Mouse (Mus musculus): Measurements from ENCODE around the gene Aim2.

The Aim2 gene

GRCm38 (mm10) chr1:173324961-173325360 lies 25.7 kb upstream of the Aim2 start:
- H3K4me3 ChIP-seq (replicated peaks; ENCODE audit: low read length): no peak overlapping the region
- H3K4me1 ChIP-seq (replicated peaks; ENCODE audit: low read depth, low read length): peaks cover 12% of the 10 kb centered on the region
- no peak for TF ChIP-seq POU5F1 (IDR thresholded peaks at IDR 0.05; ENCODE audit: borderline replicate concordance, low read length)
- TF ChIP-seq CTCF (conservative IDR thresholded peaks at IDR 0.05; ENCODE audit: low read length): no peak
- TF ChIP-seq NANOG (IDR thresholded peaks at IDR 0.05; ENCODE audit: borderline replicate concordance, low read length): no peak
- H3K27me3 ChIP-seq (ENCODE audit: insufficient read depth, low read length): peaks cover 26% of the 10 kb centered on the region
- no peaks in the 10 kb centered on the region for H3K9me3 ChIP-seq (ENCODE audit: low read length)
- no peaks in the 10 kb centered on the region for H3K36me3 ChIP-seq (ENCODE audit: insufficient read depth, low read length)

- no peaks in the 10 kb centered on the region for H3K9me3 ChIP-seq (ENCODE audit: low read length)
- H3K4me3 ChIP-seq (replicated peaks; ENCODE audit: low read length): no peak overlapping the region
- peaks cover 29% of the 10 kb centered on the region for H3K27me3 ChIP-seq (ENCODE audit: insufficient read depth, low read length)
- H3K4me1 ChIP-seq (replicated peaks; ENCODE audit: low read depth, low read length): peaks cover 12% of the 10 kb centered on the region
- TF ChIP-seq POU5F1 (IDR thresholded peaks at IDR 0.05; ENCODE audit: borderline replicate concordance, low read length) (no peak), NANOG (IDR thresholded peaks at IDR 0.05; ENCODE audit: borderline replicate concordance, low read length) (no peak), CTCF (conservative IDR thresholded peaks at IDR 0.05; ENCODE audit: low read length) (no peak)
- H3K36me3 ChIP-seq (ENCODE audit: insufficient read depth, low read length): no peaks in the 10 kb centered on the region
Measured at GRCm38 (mm10) chr1:173325395-173325794, 25.3 kb upstream of the Aim2 start.

- H3K4me1 ChIP-seq (replicated peaks; ENCODE audit: low read depth, low read length): peaks cover 8% of the 10 kb centered on the region
- TF ChIP-seq CTCF (conservative IDR thresholded peaks at IDR 0.05; ENCODE audit: low read length) (no peak), POU5F1 (IDR thresholded peaks at IDR 0.05; ENCODE audit: borderline replicate concordance, low read length) (no peak)
- no peak overlapping the region for H3K4me3 ChIP-seq (replicated peaks; ENCODE audit: low read length)
- H3K9me3 ChIP-seq (ENCODE audit: low read length): no peaks in the 10 kb centered on the region
- H3K36me3 ChIP-seq (ENCODE audit: insufficient read depth, low read length): no peaks in the 10 kb centered on the region
- H3K27me3 ChIP-seq (ENCODE audit: insufficient read depth, low read length): peaks cover 30% of the 10 kb centered on the region
Measured at GRCm38 (mm10) chr1:173326552-173326951, 24.1 kb upstream of the Aim2 start.

- Histone ChIP-seq H3K4me3 (replicated peaks; ENCODE audit: low read length) (no peak overlapping the region), H3K4me1 (replicated peaks; ENCODE audit: low read depth, low read length) (no peaks in the 10 kb centered on the region), H3K9me3 (ENCODE audit: low read length) (no peaks in the 10 kb centered on the region), H3K27me3 (ENCODE audit: insufficient read depth, low read length) (peaks cover 35% of the 10 kb centered on the region), H3K36me3 (ENCODE audit: insufficient read depth, low read length) (no peaks in the 10 kb centered on the region)
- no peak for TF ChIP-seq CTCF (conservative IDR thresholded peaks at IDR 0.05; ENCODE audit: low read length)
- no peak for TF ChIP-seq NANOG (IDR thresholded peaks at IDR 0.05; ENCODE audit: borderline replicate concordance, low read length)
- TF ChIP-seq POU5F1 (IDR thresholded peaks at IDR 0.05; ENCODE audit: borderline replicate concordance, low read length): no peak
Measured at GRCm38 (mm10) chr1:173328446-173328845, 22.2 kb upstream of the Aim2 start.

- Histone ChIP-seq H3K4me1 (replicated peaks; ENCODE audit: low read depth, low read length) (no peaks in the 10 kb centered on the region), H3K27me3 (ENCODE audit: insufficient read depth, low read length) (peaks cover 35% of the 10 kb centered on the region), H3K36me3 (ENCODE audit: insufficient read depth, low read length) (no peaks in the 10 kb centered on the region), H3K9me3 (ENCODE audit: low read length) (no peaks in the 10 kb centered on the region), H3K4me3 (replicated peaks; ENCODE audit: low read length) (no peak overlapping the region)
- no peak for TF ChIP-seq NANOG (IDR thresholded peaks at IDR 0.05; ENCODE audit: borderline replicate concordance, low read length)
- no peak for TF ChIP-seq POU5F1 (IDR thresholded peaks at IDR 0.05; ENCODE audit: borderline replicate concordance, low read length)
- no peak for TF ChIP-seq CTCF (conservative IDR thresholded peaks at IDR 0.05; ENCODE audit: low read length)
Measured at GRCm38 (mm10) chr1:173329185-173329584, 21.5 kb upstream of the Aim2 start.

- Histone ChIP-seq H3K27me3 (ENCODE audit: insufficient read depth, low read length) (peaks cover 39% of the 10 kb centered on the region), H3K4me3 (replicated peaks; ENCODE audit: low read length) (no peak overlapping the region), H3K9me3 (ENCODE audit: low read length) (no peaks in the 10 kb centered on the region), H3K36me3 (ENCODE audit: insufficient read depth, low read length) (no peaks in the 10 kb centered on the region), H3K4me1 (replicated peaks; ENCODE audit: low read depth, low read length) (no peaks in the 10 kb centered on the region)
- TF ChIP-seq NANOG (IDR thresholded peaks at IDR 0.05; ENCODE audit: borderline replicate concordance, low read length) (no peak), POU5F1 (IDR thresholded peaks at IDR 0.05; ENCODE audit: borderline replicate concordance, low read length) (no peak), CTCF (conservative IDR thresholded peaks at IDR 0.05; ENCODE audit: low read length) (no peak)
Measured at GRCm38 (mm10) chr1:173329743-173330142, 20.9 kb upstream of the Aim2 start.

- Histone ChIP-seq H3K36me3 (ENCODE audit: insufficient read depth, low read length) (no peaks in the 10 kb centered on the region), H3K9me3 (ENCODE audit: low read length) (no peaks in the 10 kb centered on the region), H3K27me3 (ENCODE audit: insufficient read depth, low read length) (peaks cover 29% of the 10 kb centered on the region), H3K4me3 (replicated peaks; ENCODE audit: low read length) (no peak overlapping the region), H3K4me1 (replicated peaks; ENCODE audit: low read depth, low read length) (peaks cover 13% of the 10 kb centered on the region)
- TF ChIP-seq POU5F1 (IDR thresholded peaks at IDR 0.05; ENCODE audit: borderline replicate concordance, low read length) (no peak), NANOG (IDR thresholded peaks at IDR 0.05; ENCODE audit: borderline replicate concordance, low read length) (no peak), CTCF (conservative IDR thresholded peaks at IDR 0.05; ENCODE audit: low read length) (no peak)
Measured at GRCm38 (mm10) chr1:173332418-173332817, 18.3 kb upstream of the Aim2 start.

- TF ChIP-seq POU5F1 (IDR thresholded peaks at IDR 0.05; ENCODE audit: borderline replicate concordance, low read length) (no peak), NANOG (IDR thresholded peaks at IDR 0.05; ENCODE audit: borderline replicate concordance, low read length) (no peak), CTCF (conservative IDR thresholded peaks at IDR 0.05; ENCODE audit: low read length) (no peak)
Measured at GRCm38 (mm10) chr1:173333312-173334253, 17.1 kb upstream of the Aim2 start, which contains the start of gene Ackr1. TSS of gene Ackr1 (minus strand) at chr1:173333750.

More at GRCm38 (mm10) chr1:173333312-173334253, 17.1 kb upstream of the Aim2 start, which contains the start of gene Ackr1:
- no peak within 1 kb of the TSS for H3K4me3 ChIP-seq (replicated peaks; ENCODE audit: low read length)
- no peaks in the 10 kb centered on the region for H3K9me3 ChIP-seq (ENCODE audit: low read length)
- no peaks in the 10 kb centered on the region for H3K36me3 ChIP-seq (ENCODE audit: insufficient read depth, low read length)
- peaks cover 13% of the 10 kb centered on the region for H3K4me1 ChIP-seq (replicated peaks; ENCODE audit: low read depth, low read length)
- peaks cover 25% of the 10 kb centered on the region for H3K27me3 ChIP-seq (ENCODE audit: insufficient read depth, low read length)
